Mouse (Mus musculus) G1E (cell line): ENCODE data around the gene Peak1.
A peak's percentile ranks its signal among the peaks of the same experiment; 100 is the strongest.

Experiments
- CTCF ChIP-seq: IDR thresholded peaks from 2 replicates; pipeline ENCODE4 v1.5.1; 2012; ENCODE audit warnings: low read depth, low read length, inconsistent platforms, mixed read lengths
- POLR2AphosphoS5 ChIP-seq: IDR thresholded peaks from 2 replicates; pipeline ENCODE4 v1.6.1; 2012; ENCODE audit warnings: low read depth, low read length, inconsistent platforms; ENCODE audit not compliant: insufficient replicate concordance

- TF ChIP-seq CTCF (peak; percentile 63), POLR2AphosphoS5 (no peak)
Measured at GRCm38 (mm10) chr9:56200645-56201314, 217.1 kb downstream of the Peak1 start.
